Mouse (Mus musculus): ENCODE measurements around the gene Mroh8. TPM values are rescaled to one million over a fixed set of nuclear protein-coding genes. Genes with fewer than 3 reads are reported as not detected.

Gene Mroh8
- total and polyA plus RNA-seq, 3 experiments: 0.15 to 0.18 TPM; not detected in 1

DNA sequence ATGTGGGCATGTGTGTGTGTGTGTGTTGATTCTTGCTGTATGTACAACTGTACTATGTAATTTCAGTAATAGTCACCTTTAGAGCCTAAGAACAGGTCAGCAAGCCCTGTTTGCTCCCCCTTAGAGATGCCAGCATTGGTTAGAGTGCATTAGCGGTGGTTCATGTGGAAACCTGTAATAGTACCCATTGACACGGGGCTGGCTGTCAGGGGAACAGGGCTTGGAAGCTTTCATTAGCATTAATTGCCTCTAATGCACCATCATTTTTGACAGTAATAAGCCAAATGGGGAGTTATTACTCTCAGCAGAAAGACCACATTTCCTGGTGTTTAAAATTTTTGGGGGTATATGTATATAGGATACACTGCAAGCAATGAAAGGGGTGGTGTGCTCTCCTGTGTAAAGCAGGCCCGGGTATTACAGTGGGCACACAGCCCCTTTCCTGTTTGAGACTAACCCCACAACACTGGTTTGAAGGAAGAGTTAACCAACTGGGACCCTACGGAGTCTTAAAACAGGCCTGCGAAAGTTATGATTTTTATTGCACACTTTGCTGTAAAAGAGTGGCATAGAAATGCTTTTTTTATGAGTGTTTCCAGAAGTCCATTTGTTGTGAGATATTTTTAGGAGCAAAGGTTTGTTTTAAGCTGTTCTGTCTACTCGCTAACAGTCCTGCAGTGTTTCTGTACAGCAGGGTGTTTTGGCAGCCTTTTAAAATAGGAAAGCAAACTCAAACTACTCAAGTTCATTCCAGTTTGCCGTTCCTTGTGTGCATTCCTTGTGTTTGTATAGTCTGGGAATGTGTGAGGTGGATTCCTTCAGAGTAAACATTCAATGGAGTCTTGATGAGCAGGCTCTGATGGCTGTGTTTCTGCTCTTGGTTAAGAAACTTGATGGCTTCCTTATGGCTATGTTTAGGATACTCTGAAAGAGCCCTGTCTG lies 27.0 kb upstream of the Mroh8 start:
- H3K36me3 ChIP-seq (ENCODE audit: control insufficient read depth in 1 of 2, insufficient read depth in 2 of 2, low read length in 2 of 2): peaks cover 0 to 32% of the 10 kb centered on the region in 2 experiments; a peak in 2 of 4 replicates
- H3K27ac ChIP-seq (ENCODE audit: control insufficient read depth, low read depth, low read length): no peak overlapping the region
- no peaks in the 10 kb centered on the region for H3K9me3 ChIP-seq (replicated peaks; ENCODE audit: insufficient read depth, low read length)
- no peaks in the 10 kb centered on the region for H3K27me3 ChIP-seq (ENCODE audit: control insufficient read depth in 1 of 2, insufficient read depth in 2 of 2, low read length in 2 of 2)
- H3K79me2 ChIP-seq (ENCODE audit: control insufficient read depth, insufficient read depth, low read length, poor library complexity): 0 out of 2 replicates have a peak, but pooled peaks cover 1% of the 10 kb centered on the region
- DNase-seq (ENCODE audit: low read depth, low spot score): no peak
- TF ChIP-seq MAZ (IDR thresholded peaks at IDR 0.05; ENCODE audit: low read depth, low read length): no peak
- TF ChIP-seq ZC3H11A (IDR thresholded peaks at IDR 0.05; ENCODE audit: low read depth, low read length): no peak
- TF ChIP-seq MXI1 (IDR thresholded peaks at IDR 0.05; ENCODE audit: low read depth, low read length): no peak
- no peak for TF ChIP-seq ETS1 (IDR thresholded peaks at IDR 0.05; ENCODE audit: low read depth, low read length)
- TF ChIP-seq MYB (IDR thresholded peaks at IDR 0.05; ENCODE audit: low read depth, low read length): no peak
- TF ChIP-seq SIN3A (IDR thresholded peaks at IDR 0.05; ENCODE audit: low read length): no peak
- no peak for TF ChIP-seq CTCF (IDR thresholded peaks at IDR 0.05 in 2 of 3, conservative IDR thresholded peaks at IDR 0.05 in 1 of 3; ENCODE audit: control insufficient read depth in 1 of 3, insufficient read depth in 1 of 3, low read depth in 2 of 3, low read length in 3 of 3, poor library complexity in 1 of 3, severe bottlenecking in 1 of 3)
- no peak overlapping the region for H3K4me3 ChIP-seq (ENCODE audit: control insufficient read depth in 1 of 2, insufficient read depth in 1 of 2, low read depth in 2 of 2, low read length in 2 of 2)
- H3K4me1 ChIP-seq (ENCODE audit: control insufficient read depth in 1 of 2, insufficient read depth in 2 of 2, low read length in 2 of 2): no peaks in the 10 kb centered on the region
- H3K9ac ChIP-seq (ENCODE audit: control insufficient read depth, low read depth, low read length, poor library complexity, severe bottlenecking): no peak overlapping the region

DNA sequence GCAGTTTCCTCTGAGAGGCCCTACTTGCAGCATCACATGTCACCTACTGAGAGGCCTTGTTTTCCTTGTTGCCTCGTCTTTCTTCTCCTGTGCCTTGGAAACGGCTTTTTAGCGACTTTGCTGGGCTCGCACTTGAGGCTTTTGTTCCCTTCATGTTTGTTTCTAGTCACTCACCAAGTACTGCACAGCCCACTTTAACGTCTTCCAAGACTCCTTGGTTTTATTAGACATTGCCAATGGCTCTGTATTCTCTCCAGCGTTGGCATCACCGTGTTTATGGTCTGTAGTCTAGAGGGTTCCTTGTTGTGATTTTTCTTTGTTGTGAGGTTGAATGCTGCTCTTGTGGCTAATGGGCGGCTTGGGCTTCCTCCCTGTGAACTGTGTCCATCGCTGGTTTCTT lies 23.7 kb upstream of the Mroh8 start:
- DNase-seq (ENCODE audit: low read depth, low spot score): no peak
- Histone ChIP-seq H3K9ac (ENCODE audit: control insufficient read depth, low read depth, low read length, poor library complexity, severe bottlenecking) (no peak overlapping the region), H3K36me3 (ENCODE audit: control insufficient read depth in 1 of 2, insufficient read depth in 2 of 2, low read length in 2 of 2) (peaks cover 0 to 30% of the 10 kb centered on the region in 2 experiments; a peak in 2 of 4 replicates), H3K4me3 (ENCODE audit: control insufficient read depth in 1 of 2, insufficient read depth in 1 of 2, low read depth in 2 of 2, low read length in 2 of 2) (no peak overlapping the region), H3K79me2 (ENCODE audit: control insufficient read depth, insufficient read depth, low read length, poor library complexity) (no peaks in the 10 kb centered on the region), H3K27me3 (ENCODE audit: control insufficient read depth in 1 of 2, insufficient read depth in 2 of 2, low read length in 2 of 2) (no peaks in the 10 kb centered on the region), H3K4me1 (ENCODE audit: control insufficient read depth in 1 of 2, insufficient read depth in 2 of 2, low read length in 2 of 2) (no peaks in the 10 kb centered on the region), H3K9me3 (replicated peaks; ENCODE audit: insufficient read depth, low read length) (no peaks in the 10 kb centered on the region), H3K27ac (ENCODE audit: control insufficient read depth, low read depth, low read length) (no peak overlapping the region)
- TF ChIP-seq TAL1 (IDR thresholded peaks at IDR 0.05; ENCODE audit: low read length) (no peak), RCOR1 (IDR thresholded peaks at IDR 0.05; ENCODE audit: low read depth, low read length) (no peak), POLR2AphosphoS5 (IDR thresholded peaks at IDR 0.05; ENCODE audit: borderline replicate concordance, low read depth, low read length) (no peak), UBTF (IDR thresholded peaks at IDR 0.05; ENCODE audit: borderline replicate concordance, insufficient read depth, low read depth, low read length) (no peak), TBP (IDR thresholded peaks at IDR 0.05; ENCODE audit: low read depth, low read length) (no peak), ELF1 (IDR thresholded peaks at IDR 0.05; ENCODE audit: low read depth, low read length) (no peak), POLR2A (IDR thresholded peaks at IDR 0.05; ENCODE audit: control insufficient read depth in 1 of 2, insufficient read depth in 1 of 2, low read depth in 1 of 2, low read length in 2 of 2, poor library complexity in 1 of 2) (no peak), SMC3 (IDR thresholded peaks at IDR 0.05; ENCODE audit: low read depth, low read length) (no peak), ZC3H11A (IDR thresholded peaks at IDR 0.05; ENCODE audit: low read depth, low read length) (no peak), BHLHE40 (IDR thresholded peaks at IDR 0.05; ENCODE audit: borderline replicate concordance, low read depth, low read length) (no peak), KAT2A (conservative IDR thresholded peaks at IDR 0.05; ENCODE audit: low read depth, low read length) (no peak), EP300 (IDR thresholded peaks at IDR 0.05; ENCODE audit: low read depth in 1 of 2, low read length in 2 of 2) (no peak), GABPA (IDR thresholded peaks at IDR 0.05; ENCODE audit: low read depth, low read length) (no peak), ZNF384 (IDR thresholded peaks at IDR 0.05; ENCODE audit: low read depth, low read length) (no peak), MAFK (IDR thresholded peaks at IDR 0.05; ENCODE audit: borderline replicate concordance, low read depth, low read length) (no peak), SIN3A (IDR thresholded peaks at IDR 0.05; ENCODE audit: low read length) (no peak), CTCF (IDR thresholded peaks at IDR 0.05 in 2 of 3, conservative IDR thresholded peaks at IDR 0.05 in 1 of 3; ENCODE audit: control insufficient read depth in 1 of 3, insufficient read depth in 1 of 3, low read depth in 2 of 3, low read length in 3 of 3, poor library complexity in 1 of 3, severe bottlenecking in 1 of 3) (no peak), USF1 (IDR thresholded peaks at IDR 0.05; ENCODE audit: low read depth, low read length) (no peak), NELFE (IDR thresholded peaks at IDR 0.05; ENCODE audit: low read depth, low read length) (no peak)
